Mouse (Mus musculus) ES-E14 (cell line): ENCODE measurements at regions not wholly inside any gene's neighbourhood (a gene's known extent, or its start where the extent isn't known, plus 50 kb on each side); places are given as distances from the start of the nearest gene placed in this dataset.

Experiments used
- DNase-seq: peaks from one replicate; pipeline ENCODE4 v3.0.0-alpha.2; 2013; ENCODE audit warnings: low read depth, low spot score
- H3K27ac ChIP-seq: 2 replicates; pipeline ENCODE4 v1.5.1; 2012; ENCODE audit warnings: low read depth, mild to moderate bottlenecking, low read length, moderate library complexity, mixed read lengths; ENCODE audit not compliant: poor library complexity, insufficient read depth, severe bottlenecking
- H3K36me3 ChIP-seq: 2 replicates; pipeline ENCODE4 v1.6.1; 2012; ENCODE audit warnings: mild to moderate bottlenecking, low read length, moderate library complexity, mixed read lengths; ENCODE audit not compliant: control insufficient read depth, poor library complexity, insufficient read depth, severe bottlenecking
- H3K4me1 ChIP-seq, 2 experiments: fragments of 150-350 bp in 1 of 2; sonication (generic) in 1 of 2; 2 replicates each; pipeline ENCODE4 v1.6.1; 2012; ENCODE audit warnings: low read length in 2 of 2, mild to moderate bottlenecking in 1 of 2, mixed read lengths in 1 of 2; ENCODE audit not compliant: control insufficient read depth in 2 of 2, insufficient read depth in 2 of 2, poor library complexity in 1 of 2
- H3K4me3 ChIP-seq, 2 experiments: fragments of 150-350 bp in 1 of 2; sonication (generic) in 1 of 2; 2 replicates each; pipeline ENCODE4 v1.5.1; 2012; ENCODE audit warnings: low read length in 2 of 2, low read depth in 1 of 2, mild to moderate bottlenecking in 1 of 2, mixed read lengths in 1 of 2; ENCODE audit not compliant: insufficient read depth in 1 of 2, poor library complexity in 1 of 2, severe bottlenecking in 1 of 2
- H3K9ac ChIP-seq: 2 replicates; pipeline ENCODE4 v1.6.1; 2012; ENCODE audit warnings: low read depth, mild to moderate bottlenecking, low read length, mixed read lengths; ENCODE audit not compliant: poor library complexity, insufficient read depth, severe bottlenecking
- H3K9me3 ChIP-seq: fragments of 150-350 bp; sonication (generic); 2 replicates; pipeline ENCODE4 v1.6.1; 2012; ENCODE audit warnings: low read depth, mild to moderate bottlenecking, low read length; ENCODE audit not compliant: control insufficient read depth, insufficient read depth
- CHD2 ChIP-seq: IDR thresholded peaks from 2 replicates; pipeline ENCODE4 v1.6.1; 2014; ENCODE audit warnings: mild to moderate bottlenecking, low read depth, low read length, inconsistent platforms
- HCFC1 ChIP-seq: IDR thresholded peaks from 2 replicates; pipeline ENCODE4 v1.6.1; 2012; ENCODE audit warnings: low read length, inconsistent platforms, borderline replicate concordance; ENCODE audit not compliant: insufficient read depth
- MAFK ChIP-seq: IDR thresholded peaks from 2 replicates; pipeline ENCODE4 v1.6.1; 2014; ENCODE audit warnings: mild to moderate bottlenecking, low read depth, low read length, inconsistent platforms; ENCODE audit not compliant: insufficient read depth
- ZC3H11A ChIP-seq: IDR thresholded peaks from 2 replicates; pipeline ENCODE4 v1.6.1; 2012; ENCODE audit warnings: low read depth, mild to moderate bottlenecking, inconsistent platforms, low read length, borderline replicate concordance
- ZNF384 ChIP-seq: IDR thresholded peaks from 2 replicates; pipeline ENCODE4 v1.6.1; 2012; ENCODE audit warnings: low read depth, low read length, inconsistent platforms
- in situ Hi-C, 2 experiments: fragments of 600-800 bp; cut with MboI; formaldehyde crosslinking; loops; one replicate each; pipeline ENCODE4 v1.15.1; 2025; ENCODE audit warnings: low sequenced_read_pairs in 2 of 2, inconsistent platforms in 1 of 2; ENCODE audit not compliant: unreplicated experiment in 2 of 2

DNA sequence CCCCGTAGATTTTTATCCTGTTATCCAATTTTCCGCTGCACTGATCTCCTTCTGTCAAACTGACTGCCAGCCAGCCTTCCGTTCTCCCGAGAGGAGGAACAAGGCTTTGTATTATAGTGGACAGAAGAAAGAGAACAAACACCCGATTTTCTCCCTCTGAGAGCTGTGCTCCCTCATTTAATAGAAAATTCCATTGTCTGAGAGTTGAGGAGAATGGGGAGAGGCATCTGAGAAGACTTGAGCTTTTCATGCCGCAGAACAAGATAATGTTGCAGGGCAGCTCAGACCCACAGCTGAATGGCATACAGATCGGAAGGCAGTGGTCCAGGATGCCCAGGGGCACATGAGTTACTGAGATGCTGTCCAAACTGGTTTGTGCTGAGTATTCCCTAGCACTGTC, 180.1 kb downstream of the Ube2e3 start:
- H3K27ac ChIP-seq, result no peak overlapping the region

DNA sequence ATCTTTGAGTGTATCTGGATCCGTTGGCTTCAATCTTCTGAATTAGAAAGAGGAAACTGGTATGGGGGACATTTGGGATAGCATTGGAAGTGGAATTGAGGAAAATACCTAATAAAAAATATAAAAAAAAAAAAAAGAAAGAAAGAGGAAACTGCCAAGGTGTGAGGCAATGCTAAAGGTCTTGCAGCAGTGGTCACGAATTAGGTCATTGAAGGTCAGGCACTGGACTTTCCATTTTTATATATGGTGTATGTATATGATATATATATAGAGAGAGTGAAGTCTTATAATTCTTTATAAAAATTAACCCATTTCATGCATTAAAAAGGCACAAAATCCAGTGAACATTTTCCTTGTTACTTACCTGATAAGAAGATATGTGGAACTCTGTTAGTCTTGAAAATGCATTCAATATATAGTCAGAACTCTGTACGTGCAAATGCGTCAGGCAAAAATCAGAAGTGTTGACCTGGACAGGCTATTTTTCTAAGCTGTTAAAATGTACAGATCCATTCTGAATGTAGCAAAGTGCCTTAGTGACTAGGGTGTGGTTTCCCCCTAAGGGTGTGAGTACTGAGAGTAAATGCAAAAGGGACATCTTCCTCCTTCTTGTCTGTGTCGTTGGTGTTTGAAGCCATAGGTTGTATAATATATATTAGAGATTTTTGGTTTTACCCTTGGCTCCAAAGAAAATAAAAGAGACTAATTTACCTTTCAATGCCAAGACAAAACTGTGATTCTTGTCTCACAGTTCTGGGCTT, 181.0 kb downstream of the Ube2e3 start:
- H3K9ac ChIP-seq, result no peak overlapping the region
- no peak overlapping the region for H3K27ac ChIP-seq
- no peaks in the 10 kb centered on the region for H3K36me3 ChIP-seq
- no peaks in the 10 kb centered on the region for H3K9me3 ChIP-seq
- TF ChIP-seq MAFK (no peak), ZNF384 (no peak), CHD2 (no peak), HCFC1 (no peak), ZC3H11A (no peak)
- H3K4me1 ChIP-seq, result no peaks in the 10 kb centered on the region
- in situ Hi-C loops, result no loop called here
- DNase-seq, result no peak
- H3K4me3 ChIP-seq, result no peak overlapping the region

More for the DNA sequence above, 180.1 kb downstream of the Ube2e3 start:
- in situ Hi-C loops, result no loop called here
- no peak for TF ChIP-seq ZNF384
- no peak for TF ChIP-seq HCFC1
- TF ChIP-seq MAFK, result no peak
- TF ChIP-seq ZC3H11A, result no peak
- no peak for TF ChIP-seq CHD2
- no peak overlapping the region for H3K9ac ChIP-seq
- no peak overlapping the region for H3K4me3 ChIP-seq
- no peaks in the 10 kb centered on the region for H3K36me3 ChIP-seq
- no peaks in the 10 kb centered on the region for H3K4me1 ChIP-seq
- H3K9me3 ChIP-seq, result no peaks in the 10 kb centered on the region
- DNase-seq, result no peak

DNA sequence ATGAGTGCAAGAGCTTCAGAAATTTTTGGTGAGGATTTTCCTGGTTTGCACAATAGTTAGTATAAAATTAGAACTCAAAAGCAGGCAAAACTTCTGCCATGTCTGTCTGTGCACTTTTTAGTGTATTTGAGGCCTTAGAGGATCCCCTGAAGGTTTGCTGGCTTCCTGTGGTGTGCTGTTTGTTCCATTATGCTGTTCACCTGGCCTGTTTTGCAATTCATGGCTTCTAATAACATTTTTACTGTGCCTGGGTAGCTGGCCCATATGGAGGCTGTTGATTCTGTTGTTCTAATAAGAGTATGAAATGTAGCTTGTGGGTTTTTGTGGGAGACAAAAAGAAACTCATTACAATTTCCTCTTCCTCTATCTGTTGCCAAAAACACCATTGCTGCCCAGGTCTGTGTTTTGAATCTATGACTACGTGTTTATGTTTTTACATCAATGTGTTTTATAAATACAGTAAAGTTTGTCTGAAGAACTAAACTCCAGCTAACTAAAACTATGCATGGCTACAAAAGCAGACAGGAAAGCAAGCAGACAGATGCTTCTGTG, 182.6 kb downstream of the Ube2e3 start:
- in situ Hi-C loops, result no loop called here
- H3K4me3 ChIP-seq, result no peak overlapping the region

DNA sequence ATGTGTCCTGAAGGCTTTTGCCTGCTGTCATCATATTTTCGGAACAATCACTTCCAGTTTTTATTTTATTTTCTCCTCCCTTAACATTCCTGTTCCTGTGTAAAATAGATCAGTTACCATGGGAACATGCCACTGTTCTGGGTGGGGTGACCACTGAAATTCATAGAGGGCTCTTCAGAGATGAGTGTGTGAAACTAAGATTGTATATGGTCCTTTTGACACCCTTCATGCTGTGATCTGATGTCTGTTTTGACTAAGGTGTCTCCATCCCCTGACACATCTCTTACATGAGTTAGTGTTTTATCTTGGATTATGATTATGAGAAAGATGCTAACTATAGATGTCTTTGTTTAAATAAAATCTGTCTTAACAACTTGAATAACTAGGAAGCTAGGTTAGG, 184.3 kb downstream of the Ube2e3 start:
- in situ Hi-C loops, result no loop called here
- TF ChIP-seq ZNF384, result no peak
- TF ChIP-seq CHD2, result no peak
- TF ChIP-seq ZC3H11A, result no peak
- Histone ChIP-seq H3K9ac (no peak overlapping the region), H3K4me3 (no peak overlapping the region), H3K36me3 (no peaks in the 10 kb centered on the region), H3K9me3 (no peaks in the 10 kb centered on the region), H3K27ac (no peak overlapping the region), H3K4me1 (no peaks in the 10 kb centered on the region)
- no peak for DNase-seq

More for the DNA sequence above, 182.6 kb downstream of the Ube2e3 start:
- no peaks in the 10 kb centered on the region for H3K4me1 ChIP-seq
- no peaks in the 10 kb centered on the region for H3K9me3 ChIP-seq
- H3K27ac ChIP-seq, result no peak overlapping the region
- no peak overlapping the region for H3K9ac ChIP-seq
- DNase-seq, result no peak
- TF ChIP-seq HCFC1, result no peak
- no peak for TF ChIP-seq ZC3H11A
- no peak for TF ChIP-seq MAFK
- TF ChIP-seq ZNF384, result no peak
- no peak for TF ChIP-seq CHD2
- no peaks in the 10 kb centered on the region for H3K36me3 ChIP-seq

DNA sequence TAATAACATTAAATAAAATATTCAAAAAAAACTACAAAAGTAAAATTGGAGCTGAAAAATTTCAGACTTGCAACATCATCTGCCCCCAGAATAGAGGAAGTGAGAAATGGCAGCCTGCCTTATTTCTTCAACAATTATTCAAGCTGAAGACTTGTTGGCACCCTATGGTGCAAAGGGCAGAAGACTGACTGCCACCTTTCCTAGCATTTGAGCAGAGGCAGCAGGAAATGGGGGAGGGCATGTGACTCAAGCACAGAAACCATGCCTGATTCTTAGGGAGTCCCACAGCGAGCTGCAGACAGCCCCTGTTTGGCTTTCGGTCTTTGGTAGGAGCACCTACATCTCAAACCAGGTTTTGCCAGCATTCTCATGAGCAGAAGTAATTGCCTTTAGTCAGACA, 188.2 kb downstream of the Ube2e3 start:
- Histone ChIP-seq H3K27ac (no peak overlapping the region), H3K9me3 (no peaks in the 10 kb centered on the region), H3K4me1 (no peaks in the 10 kb centered on the region), H3K36me3 (no peaks in the 10 kb centered on the region), H3K4me3 (no peak overlapping the region), H3K9ac (no peak overlapping the region)
- TF ChIP-seq CHD2 (no peak), ZC3H11A (no peak), ZNF384 (no peak), HCFC1 (no peak), MAFK (no peak)
- no peak for DNase-seq
- in situ Hi-C loops, result no loop called here
